In genomic region chr13:17944078-17944917, GRCm38 (mm10) we compare ENCODE assay signal across 8 mouse cellular contexts. TPM values are rescaled to one million over a fixed set of nuclear protein-coding genes. Genes with fewer than 3 reads are reported as not detected.
DNase-seq lines count a peak whose midpoint lies in the region; ATAC-seq lines count a peak whose summit lies in the region.

Gene Rala (minus strand): TSS chr13:17944239.

- H3K27me3 ChIP-seq in hindbrain, embryonic 12.5 days = no peaks in the 10 kb centered on the region

- H3K4me2 ChIP-seq in hindbrain, embryonic 12.5 days (replicated peaks) = peak within 1 kb of the TSS; percentile 76

- H3K4me3 ChIP-seq in hindbrain, embryonic 12.5 days = peak within 1 kb of the TSS; percentile 95

- peak; percentile 94 for DNase-seq in Muller cell, postnatal 12 days (ENCODE audit: inconsistent ontology term)
- DNase-seq in cerebellum, adult 9-11 months = peak; percentile 94
- DNase-seq in frontal cortex, postnatal 10 days (ENCODE audit: low spot score in 2 of 2) = peak; percentile 88 to 92
- peak; percentile 90 to 92 for DNase-seq in layer of hippocampus, postnatal 25 days (ENCODE audit: extremely low spot score in 1 of 2, low spot score in 1 of 2)
- DNase-seq in lung, postnatal 25 days (ENCODE audit: low spot score) = peak; percentile 95
- peak; percentile 91 for DNase-seq in retina, embryonic 14.5 days (ENCODE audit: low spot score)
- DNase-seq in thymus, postnatal 4 days = peak; percentile 96

- H3K9ac ChIP-seq in hindbrain, embryonic 12.5 days = peak within 1 kb of the TSS; percentile 96

- no peaks in the 10 kb centered on the region for H3K36me3 ChIP-seq in hindbrain, embryonic 12.5 days

- peak; percentile 100 for ATAC-seq in hindbrain, embryonic 12.5 days (ENCODE audit: low FRiP score)

- peaks cover 7% of the 10 kb centered on the region for H3K4me1 ChIP-seq in hindbrain, embryonic 12.5 days

- H3K27ac ChIP-seq in hindbrain, embryonic 12.5 days = peak within 1 kb of the TSS; percentile 97

- WGBS in hindbrain, embryonic 12.5 days = 12% methylated on average over 41 of the region's 69 CpGs

- H3K9me3 ChIP-seq in hindbrain, embryonic 12.5 days (replicated peaks) = no peaks in the 10 kb centered on the region

RNA-seq across cellular contexts. Expression of gene Rala, which starts in this region (rescaled TPM):
- polyA plus RNA-seq in hindbrain, embryonic 12.5 days (2016; fragmentation: Nextera tagmentation; extraction: Ambion mirVana) = 144 and 154 TPM in 2 replicates
- 10 to 100 TPM; 65.3 to 66.6 TPM for total RNA-seq in layer of hippocampus, postnatal 25 days (2021)

Comparison
In these comparisons a context has a peak if more than half of its experiments do, and no peak if none do; other contexts are left out.
1. Peak in every context shown above with its lines: DNase-seq, ATAC-seq, H3K4me3 ChIP-seq and H3K27ac ChIP-seq.